Mouse (Mus musculus): ENCODE results near the gene Mecom. TPM values are rescaled to one million over a fixed set of nuclear protein-coding genes. Genes with fewer than 3 reads are reported as not detected.

Mecom gene
- total RNA-seq, 1 experiment, result 2.3 TPM

GRCm38 (mm10) chr3:30370860-30371455, 176.8 kb downstream of the Mecom start:
- H3K9me3 ChIP-seq (ENCODE audit: control insufficient read depth, insufficient read depth, low read depth, low read length), result no peaks in the 10 kb centered on the region
- H3K9ac ChIP-seq (ENCODE audit: insufficient read depth, low read depth, low read length, poor library complexity, severe bottlenecking), result no peak overlapping the region
- no peaks in the 10 kb centered on the region for H3K36me3 ChIP-seq (ENCODE audit: control insufficient read depth, insufficient read depth, low read length, poor library complexity, severe bottlenecking)
- H3K27ac ChIP-seq (ENCODE audit: insufficient read depth, low read depth, low read length, poor library complexity, severe bottlenecking), result no peak overlapping the region
- in situ Hi-C loops (cut with MboI; ENCODE audit: low sequenced_read_pairs in 2 of 2, unreplicated experiment in 2 of 2), result no loop called here
- no peak overlapping the region for H3K4me3 ChIP-seq (ENCODE audit: insufficient read depth in 1 of 2, low read depth in 1 of 2, low read length in 2 of 2, poor library complexity in 1 of 2, severe bottlenecking in 1 of 2)
- DNase-seq (ENCODE audit: low read depth, low spot score), result no peak
- TF ChIP-seq HCFC1 (IDR thresholded peaks at IDR 0.05; ENCODE audit: borderline replicate concordance, insufficient read depth, low read length), result no peak
- TF ChIP-seq MAFK (IDR thresholded peaks at IDR 0.05; ENCODE audit: insufficient read depth, low read depth, low read length), result no peak
- no peak for TF ChIP-seq ZC3H11A (IDR thresholded peaks at IDR 0.05; ENCODE audit: borderline replicate concordance, low read depth, low read length)
- TF ChIP-seq CHD2 (IDR thresholded peaks at IDR 0.05; ENCODE audit: low read depth, low read length), result no peak
- TF ChIP-seq ZNF384 (IDR thresholded peaks at IDR 0.05; ENCODE audit: low read depth, low read length), result no peak
- H3K4me1 ChIP-seq (ENCODE audit: control insufficient read depth in 2 of 2, insufficient read depth in 2 of 2, low read length in 2 of 2, poor library complexity in 1 of 2), result no peaks in the 10 kb centered on the region

- Histone ChIP-seq H3K36me3 (ENCODE audit: control insufficient read depth, insufficient read depth, low read length, poor library complexity, severe bottlenecking) (no peaks in the 10 kb centered on the region), H3K9me3 (ENCODE audit: control insufficient read depth, insufficient read depth, low read depth, low read length) (no peaks in the 10 kb centered on the region), H3K27ac (ENCODE audit: insufficient read depth, low read depth, low read length, poor library complexity, severe bottlenecking) (no peak overlapping the region), H3K4me3 (ENCODE audit: insufficient read depth in 1 of 2, low read depth in 1 of 2, low read length in 2 of 2, poor library complexity in 1 of 2, severe bottlenecking in 1 of 2) (no peak overlapping the region), H3K4me1 (ENCODE audit: control insufficient read depth in 2 of 2, insufficient read depth in 2 of 2, low read length in 2 of 2, poor library complexity in 1 of 2) (no peaks in the 10 kb centered on the region), H3K9ac (ENCODE audit: insufficient read depth, low read depth, low read length, poor library complexity, severe bottlenecking) (no peak overlapping the region)
- in situ Hi-C loops (cut with MboI; ENCODE audit: low sequenced_read_pairs in 2 of 2, unreplicated experiment in 2 of 2), result no loop called here
- TF ChIP-seq MAFK (IDR thresholded peaks at IDR 0.05; ENCODE audit: insufficient read depth, low read depth, low read length), result no peak
- no peak for TF ChIP-seq ZC3H11A (IDR thresholded peaks at IDR 0.05; ENCODE audit: borderline replicate concordance, low read depth, low read length)
- TF ChIP-seq CHD2 (IDR thresholded peaks at IDR 0.05; ENCODE audit: low read depth, low read length), result no peak
- TF ChIP-seq HCFC1 (IDR thresholded peaks at IDR 0.05; ENCODE audit: borderline replicate concordance, insufficient read depth, low read length), result no peak
- DNase-seq (ENCODE audit: low read depth, low spot score), result no peak
These were observed 181.2 kb downstream of the Mecom start for GRCm38 (mm10) chr3:30366621-30367020.

DNA sequence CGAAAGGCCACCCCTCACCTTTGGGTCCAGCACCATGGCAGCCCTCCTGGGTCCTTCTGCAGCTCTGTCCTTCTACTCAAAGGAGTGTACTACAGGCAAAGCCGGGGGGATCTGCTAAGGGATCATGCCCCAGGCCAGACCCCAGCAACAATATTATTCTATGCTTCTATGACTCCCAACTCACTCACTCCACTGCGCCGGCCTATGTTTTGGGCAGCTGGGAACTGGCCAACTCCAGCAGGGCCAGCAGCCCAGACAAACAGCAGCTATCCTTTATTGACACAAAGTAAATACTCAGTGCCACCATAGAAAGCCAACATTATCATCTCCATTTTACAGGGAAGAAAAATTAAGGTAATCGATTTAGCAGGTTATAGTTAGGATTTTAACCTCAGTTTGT, 186.6 kb downstream of the Mecom start:
- Histone ChIP-seq H3K27ac (ENCODE audit: insufficient read depth, low read depth, low read length, poor library complexity, severe bottlenecking) (no peak overlapping the region), H3K4me3 (ENCODE audit: insufficient read depth in 1 of 2, low read depth in 1 of 2, low read length in 2 of 2, poor library complexity in 1 of 2, severe bottlenecking in 1 of 2) (no peak overlapping the region), H3K9me3 (ENCODE audit: control insufficient read depth, insufficient read depth, low read depth, low read length) (no peaks in the 10 kb centered on the region), H3K9ac (ENCODE audit: insufficient read depth, low read depth, low read length, poor library complexity, severe bottlenecking) (no peak overlapping the region), H3K36me3 (ENCODE audit: control insufficient read depth, insufficient read depth, low read length, poor library complexity, severe bottlenecking) (no peaks in the 10 kb centered on the region), H3K4me1 (ENCODE audit: control insufficient read depth in 2 of 2, insufficient read depth in 2 of 2, low read length in 2 of 2, poor library complexity in 1 of 2) (no peaks in the 10 kb centered on the region)
- no peak for DNase-seq (ENCODE audit: low read depth, low spot score)
- in situ Hi-C loops (cut with MboI; ENCODE audit: low sequenced_read_pairs in 2 of 2, unreplicated experiment in 2 of 2), result no loop called here
- TF ChIP-seq HCFC1 (IDR thresholded peaks at IDR 0.05; ENCODE audit: borderline replicate concordance, insufficient read depth, low read length) (no peak), ZNF384 (IDR thresholded peaks at IDR 0.05; ENCODE audit: low read depth, low read length) (no peak)

DNA sequence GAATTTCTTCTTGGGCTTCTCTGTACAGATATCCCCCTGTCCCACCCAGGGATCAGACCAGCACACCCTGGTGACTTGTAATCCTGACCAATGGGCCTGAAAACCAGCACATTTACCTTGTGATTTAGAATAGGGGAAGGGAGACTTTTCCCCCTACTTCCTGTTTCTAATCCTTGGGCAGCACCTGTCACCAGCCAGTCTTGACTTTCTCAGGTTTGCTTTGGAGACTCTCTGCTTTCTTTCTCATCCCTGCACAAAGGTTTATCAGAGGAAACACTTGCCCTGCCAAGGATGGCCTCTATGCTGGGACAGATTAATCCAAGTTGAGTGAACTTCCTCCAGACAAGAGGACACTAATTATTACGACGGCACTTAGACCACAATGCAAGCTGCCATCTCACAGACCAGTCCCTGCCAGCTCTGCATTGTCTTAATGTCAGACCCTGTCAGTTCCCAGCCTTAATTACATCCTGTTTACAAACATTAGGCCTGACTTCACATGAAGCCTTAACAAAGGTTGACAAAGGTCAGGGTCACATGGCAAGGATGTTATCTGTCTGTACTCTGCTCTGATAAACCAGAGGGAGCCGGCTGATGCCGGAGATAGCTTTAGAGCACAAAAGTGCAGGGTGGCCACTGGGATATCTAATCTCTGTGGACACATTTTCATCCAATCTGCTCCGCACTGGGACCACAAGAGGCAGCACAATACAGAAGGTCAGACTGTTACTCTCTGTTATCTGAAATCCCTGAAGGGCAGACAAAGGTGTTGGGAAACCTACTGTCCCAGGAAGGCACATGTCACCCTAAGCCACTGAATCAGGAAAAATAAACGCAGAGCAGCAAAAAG, 193.7 kb downstream of the Mecom start:
- Histone ChIP-seq H3K9ac (ENCODE audit: insufficient read depth, low read depth, low read length, poor library complexity, severe bottlenecking) (no peak overlapping the region), H3K36me3 (ENCODE audit: control insufficient read depth, insufficient read depth, low read length, poor library complexity, severe bottlenecking) (no peaks in the 10 kb centered on the region), H3K9me3 (ENCODE audit: control insufficient read depth, insufficient read depth, low read depth, low read length) (no peaks in the 10 kb centered on the region), H3K4me3 (ENCODE audit: insufficient read depth in 1 of 2, low read depth in 1 of 2, low read length in 2 of 2, poor library complexity in 1 of 2, severe bottlenecking in 1 of 2) (no peak overlapping the region), H3K4me1 (ENCODE audit: control insufficient read depth in 2 of 2, insufficient read depth in 2 of 2, low read length in 2 of 2, poor library complexity in 1 of 2) (no peaks in the 10 kb centered on the region), H3K27ac (ENCODE audit: insufficient read depth, low read depth, low read length, poor library complexity, severe bottlenecking) (no peak overlapping the region)
- TF ChIP-seq CHD2 (IDR thresholded peaks at IDR 0.05; ENCODE audit: low read depth, low read length) (no peak), MAFK (IDR thresholded peaks at IDR 0.05; ENCODE audit: insufficient read depth, low read depth, low read length) (no peak), ZC3H11A (IDR thresholded peaks at IDR 0.05; ENCODE audit: borderline replicate concordance, low read depth, low read length) (no peak), ZNF384 (IDR thresholded peaks at IDR 0.05; ENCODE audit: low read depth, low read length) (no peak), HCFC1 (IDR thresholded peaks at IDR 0.05; ENCODE audit: borderline replicate concordance, insufficient read depth, low read length) (no peak)
- no peak for DNase-seq (ENCODE audit: low read depth, low spot score)
- in situ Hi-C loops (cut with MboI; ENCODE audit: low sequenced_read_pairs in 2 of 2, unreplicated experiment in 2 of 2), result no loop called here
